ENCODE assay signal across 9 mouse cellular contexts in the genomic region with DNA sequence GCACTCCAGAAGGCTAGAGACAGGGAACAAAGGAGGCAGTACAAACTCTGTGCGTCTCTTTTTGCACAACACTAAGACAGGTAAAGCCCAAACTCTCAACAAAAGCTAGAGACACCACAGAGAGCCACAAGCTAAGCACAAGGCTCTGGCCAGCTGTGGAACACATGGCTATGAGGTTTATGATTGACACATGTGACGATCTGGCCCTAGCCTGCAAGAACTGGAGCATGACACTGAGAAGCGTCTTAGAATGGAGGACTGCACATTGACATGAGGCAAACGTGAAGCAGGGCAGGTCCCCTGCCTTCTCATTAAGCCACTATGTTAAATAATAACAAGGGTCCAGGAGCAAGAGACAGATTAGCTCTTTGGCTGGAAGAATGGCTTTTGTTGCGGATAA. TPM values are rescaled to one million over a fixed set of nuclear protein-coding genes. Genes with fewer than 3 reads are reported as not detected.
A peak's percentile ranks its signal among the peaks of the same experiment; 100 is the strongest.
DNase-seq lines count a peak whose midpoint lies in the region; ATAC-seq and TF ChIP-seq lines count a peak whose summit lies in the region.
"Had no signal": no experiment of that assay in that cellular context is flagged by ENCODE, and none has a peak within 500 bp of the region (broad histone marks: within the 10 kb centered on the region; RNA-seq: fewer than 3 reads in every experiment).

No protein-coding gene starts in this region.

- H3K27me3 ChIP-seq in lung, embryonic 15.5 days = no peaks in the 10 kb centered on the region
- H3K27me3 ChIP-seq in forebrain, embryonic 16.5 days (replicated peaks; ENCODE audit: control insufficient read depth, insufficient read depth, low read length) = no peaks in the 10 kb centered on the region; the same call in 1 of the 2 replicates
- no peaks in the 10 kb centered on the region for H3K27me3 ChIP-seq in small intestine, adult 2 months (ENCODE audit: control insufficient read depth, insufficient read depth, low read length)

- no peak for TF ChIP-seq CTCF in small intestine, adult 2 months (IDR thresholded peaks at IDR 0.05; ENCODE audit: extremely low read depth, insufficient read length, insufficient replicate concordance, low read depth, low read length)

- H3K9ac ChIP-seq in lung, embryonic 15.5 days = 0 out of 2 replicates have a peak overlapping the region, but pooled peaks have one; percentile 80
- no peak overlapping the region for H3K9ac ChIP-seq in forebrain, embryonic 16.5 days (replicated peaks; ENCODE audit: low read depth, low read length)

- peak overlapping the region; percentile 63 for H3K4me2 ChIP-seq in lung, embryonic 15.5 days
- H3K4me2 ChIP-seq in forebrain, embryonic 16.5 days (ENCODE audit: low read length) = peak overlapping the region; percentile 25; the same call in 1 of the 2 replicates

- WGBS in lung, embryonic 15.5 days = 32% methylated on average over 5 of the region's 5 CpGs
- WGBS in forebrain, embryonic 16.5 days = 48% methylated on average over 5 of the region's 5 CpGs
- WGBS in small intestine, adult 2 months = 76% methylated on average over 5 of the region's 5 CpGs

- DNase-seq in lung, postnatal 14 days = no peak
- DNase-seq in kidney, postnatal 25 days = peak; percentile 28 to 64
- DNase-seq in ovary, postnatal 36 days (ENCODE audit: low spot score) = no peak
- no peak for DNase-seq in right cerebral cortex, postnatal 14 days
- DNase-seq in adrenal gland, adult 8-10 months = no peak

- ATAC-seq in lung, embryonic 15.5 days (ENCODE audit: borderline replicate concordance, extremely low read depth, low FRiP score, low TSS enrichment) = no peak
- ATAC-seq in forebrain, embryonic 16.5 days = no peak

- peaks cover 56% of the 10 kb centered on the region for H3K4me1 ChIP-seq in lung, embryonic 15.5 days
- peaks cover 18% of the 10 kb centered on the region for H3K4me1 ChIP-seq in forebrain, embryonic 16.5 days (replicated peaks; ENCODE audit: control insufficient read depth, insufficient read depth, low read length)
- peaks cover 14% of the 10 kb centered on the region; the same call in 1 of the 2 replicates for H3K4me1 ChIP-seq in small intestine, adult 2 months (ENCODE audit: control insufficient read depth, insufficient read depth, insufficient read length, low read length)

- no peak overlapping the region for H3K27ac ChIP-seq in lung, embryonic 15.5 days
- no peak overlapping the region for H3K27ac ChIP-seq in forebrain, embryonic 16.5 days (ENCODE audit: low read length)
- 0 out of 2 replicates have a peak overlapping the region, but pooled peaks have one; percentile 17 for H3K27ac ChIP-seq in small intestine, adult 2 months (ENCODE audit: insufficient read depth, low read depth, low read length)
- H3K27ac ChIP-seq: layer of hippocampus, adult 2 months had no signal

- no peaks in the 10 kb centered on the region for H3K36me3 ChIP-seq in lung, embryonic 15.5 days
- no peaks in the 10 kb centered on the region for H3K36me3 ChIP-seq in forebrain, embryonic 16.5 days (ENCODE audit: control insufficient read depth, insufficient read depth)
- no peaks in the 10 kb centered on the region for H3K36me3 ChIP-seq in small intestine, adult 2 months (ENCODE audit: control insufficient read depth, insufficient read depth, low read length)

- no peak for TF ChIP-seq POLR2A in small intestine, adult 2 months (IDR thresholded peaks at IDR 0.05; ENCODE audit: low read depth, low read length)

- H3K9me3 ChIP-seq in lung, embryonic 15.5 days = no peaks in the 10 kb centered on the region
- no peaks in the 10 kb centered on the region for H3K9me3 ChIP-seq in forebrain, embryonic 16.5 days (ENCODE audit: control insufficient read depth, low read length)

- H3K4me3 ChIP-seq in lung, embryonic 15.5 days = peak overlapping the region; percentile 77
- no peak overlapping the region for H3K4me3 ChIP-seq in forebrain, embryonic 16.5 days (replicated peaks; ENCODE audit: low read length)
- 0 out of 2 replicates have a peak overlapping the region, but pooled peaks have one; percentile 10 for H3K4me3 ChIP-seq in small intestine, adult 2 months (ENCODE audit: low read depth, low read length)
- H3K4me3 ChIP-seq: layer of hippocampus, adult 2 months had no signal

RNA-seq across cellular contexts. Expression of gene Tram2, which starts 1.8 kb away (rescaled TPM):
- 7.3 and 8.0 TPM in 2 replicates for polyA plus RNA-seq in lung, embryonic 15.5 days (2015; fragmentation: Nextera tagmentation; extraction: Ambion mirVana)
- 2.0 and 2.3 TPM in 2 replicates for polyA plus RNA-seq in forebrain, embryonic 16.5 days (2015; fragmentation: Nextera tagmentation; extraction: Ambion mirVana)
- polyA plus RNA-seq in small intestine, adult 2 months (2012; rRNA removed) = 2.5 and 7.9 TPM in 2 replicates
- 1 to 10 TPM; 3.7 to 6.8 (median 5.8) TPM for total RNA-seq in adrenal gland, adult 8-10 months (2022)

Comparison
In these comparisons a context has a peak if more than half of its experiments do, and no peak if none do; other contexts are left out.
1. DNase-seq: peak in kidney, postnatal 25 days (2 of 2); none in lung, postnatal 14 days (single experiment), ovary, postnatal 36 days (single experiment), right cerebral cortex, postnatal 14 days (single experiment) and adrenal gland, adult 8-10 months (single experiment).